Mouse (Mus musculus) thymus, adult 2 months (tissue): ENCODE results near the gene Cryba4.

ENCODE experiments used
- CTCF ChIP-seq: fragments of 200-500 bp; IDR thresholded peaks from 2 replicates; pipeline ENCODE4 v1.5.1; 2012; ENCODE audit warnings: mild to moderate bottlenecking, control low read depth, low read length, moderate library complexity, borderline replicate concordance; ENCODE audit not compliant: control insufficient read depth, poor library complexity, insufficient read depth; ENCODE audit errors: extremely low read depth
- POLR2A ChIP-seq: fragments of 200-500 bp; IDR thresholded peaks from 2 replicates; pipeline ENCODE4 v1.6.1; 2012; ENCODE audit warnings: mild to moderate bottlenecking, low read length, control low read depth, moderate library complexity; ENCODE audit not compliant: control insufficient read depth, poor library complexity, insufficient read depth; ENCODE audit errors: extremely low read depth

- TF ChIP-seq POLR2A, result no peak
- TF ChIP-seq CTCF, result no peak
Observed at GRCm38 (mm10) chr5:112291866-112292265, 39.5 kb upstream of the Cryba4 start.
